Mouse (Mus musculus): ENCODE measurements around the gene Pdgfra. TPM values are rescaled to one million over a fixed set of nuclear protein-coding genes. Genes with fewer than 3 reads are reported as not detected.

Pdgfra gene
- total RNA-seq, 1 experiment = 10.2 TPM

DNA sequence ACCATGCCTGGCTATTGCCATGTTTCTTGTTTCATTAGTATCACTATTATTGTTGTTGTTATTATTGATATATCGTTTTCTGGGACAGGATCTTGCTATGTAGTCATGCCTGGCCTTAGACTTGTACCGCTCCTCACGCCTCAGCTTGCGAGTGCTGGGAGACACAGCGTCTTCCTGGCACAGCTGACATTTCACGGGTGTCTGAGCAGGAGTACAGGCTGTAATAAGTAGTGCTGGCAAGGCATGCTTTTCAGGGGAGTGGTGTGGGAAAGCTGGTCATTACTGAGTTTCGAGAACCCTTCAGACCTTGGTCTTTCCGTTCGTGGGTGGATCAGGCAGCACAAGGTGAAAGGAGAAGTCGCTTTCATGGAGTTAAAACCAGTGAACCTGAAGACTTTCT, 19.8 kb downstream of the Pdgfra start:
- Histone ChIP-seq H3K36me3 (ENCODE audit: control insufficient read depth, insufficient read depth, low read length, poor library complexity, severe bottlenecking) (no peaks in the 10 kb centered on the region), H3K4me1 (ENCODE audit: control insufficient read depth in 2 of 2, insufficient read depth in 2 of 2, low read length in 2 of 2, poor library complexity in 1 of 2) (no peaks in the 10 kb centered on the region), H3K9me3 (ENCODE audit: control insufficient read depth, insufficient read depth, low read depth, low read length) (no peaks in the 10 kb centered on the region), H3K9ac (ENCODE audit: insufficient read depth, low read depth, low read length, poor library complexity, severe bottlenecking) (no peak overlapping the region), H3K4me3 (ENCODE audit: insufficient read depth in 1 of 2, low read depth in 1 of 2, low read length in 2 of 2, poor library complexity in 1 of 2, severe bottlenecking in 1 of 2) (no peak overlapping the region), H3K27ac (ENCODE audit: insufficient read depth, low read depth, low read length, poor library complexity, severe bottlenecking) (no peak overlapping the region)
- TF ChIP-seq ZC3H11A (IDR thresholded peaks at IDR 0.05; ENCODE audit: borderline replicate concordance, low read depth, low read length) (no peak), MAFK (IDR thresholded peaks at IDR 0.05; ENCODE audit: insufficient read depth, low read depth, low read length) (no peak), HCFC1 (IDR thresholded peaks at IDR 0.05; ENCODE audit: borderline replicate concordance, insufficient read depth, low read length) (no peak), ZNF384 (IDR thresholded peaks at IDR 0.05; ENCODE audit: low read depth, low read length) (no peak), CHD2 (IDR thresholded peaks at IDR 0.05; ENCODE audit: low read depth, low read length) (no peak)
- in situ Hi-C loops (cut with MboI; ENCODE audit: low sequenced_read_pairs in 2 of 2, unreplicated experiment in 2 of 2) = loop anchor here (25.0 kb wide), 2 partner anchors 560 to 735 kb away; no protein-coding TSS in a partner anchor
- DNase-seq (ENCODE audit: low read depth, low spot score) = no peak

DNA sequence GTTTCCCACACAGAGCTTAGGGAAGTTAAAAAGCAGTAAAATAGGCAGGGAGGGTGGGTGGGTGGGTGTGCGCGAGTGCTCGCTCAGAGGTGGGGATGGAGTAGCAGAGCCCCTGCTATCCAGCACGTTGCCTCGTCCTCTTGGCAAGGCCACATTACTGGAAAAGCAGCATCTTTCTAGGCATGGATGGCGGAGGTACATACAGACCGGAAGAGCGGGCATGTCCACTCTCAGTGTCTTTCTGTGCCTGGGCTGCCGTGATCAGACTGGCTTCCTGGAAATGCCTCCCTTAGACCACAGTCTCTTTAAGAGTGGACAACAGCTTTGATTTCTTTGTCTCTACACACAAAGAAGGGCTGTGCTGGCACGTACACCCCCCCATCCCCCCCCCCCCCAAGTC, 27.2 kb downstream of the Pdgfra start:
- no peak overlapping the region for H3K4me3 ChIP-seq (ENCODE audit: insufficient read depth in 1 of 2, low read depth in 1 of 2, low read length in 2 of 2, poor library complexity in 1 of 2, severe bottlenecking in 1 of 2)
- in situ Hi-C loops (cut with MboI; ENCODE audit: low sequenced_read_pairs in 2 of 2, unreplicated experiment in 2 of 2) = no loop called here
- no peaks in the 10 kb centered on the region for H3K9me3 ChIP-seq (ENCODE audit: control insufficient read depth, insufficient read depth, low read depth, low read length)
- H3K9ac ChIP-seq (ENCODE audit: insufficient read depth, low read depth, low read length, poor library complexity, severe bottlenecking) = no peak overlapping the region
- no peak for DNase-seq (ENCODE audit: low read depth, low spot score)
- H3K27ac ChIP-seq (ENCODE audit: insufficient read depth, low read depth, low read length, poor library complexity, severe bottlenecking) = no peak overlapping the region
- no peaks in the 10 kb centered on the region for H3K4me1 ChIP-seq (ENCODE audit: control insufficient read depth in 2 of 2, insufficient read depth in 2 of 2, low read length in 2 of 2, poor library complexity in 1 of 2)
- H3K36me3 ChIP-seq (ENCODE audit: control insufficient read depth, insufficient read depth, low read length, poor library complexity, severe bottlenecking) = no peaks in the 10 kb centered on the region
- no peak for TF ChIP-seq ZC3H11A (IDR thresholded peaks at IDR 0.05; ENCODE audit: borderline replicate concordance, low read depth, low read length)
- no peak for TF ChIP-seq MAFK (IDR thresholded peaks at IDR 0.05; ENCODE audit: insufficient read depth, low read depth, low read length)
- no peak for TF ChIP-seq ZNF384 (IDR thresholded peaks at IDR 0.05; ENCODE audit: low read depth, low read length)
- no peak for TF ChIP-seq HCFC1 (IDR thresholded peaks at IDR 0.05; ENCODE audit: borderline replicate concordance, insufficient read depth, low read length)
- TF ChIP-seq CHD2 (IDR thresholded peaks at IDR 0.05; ENCODE audit: low read depth, low read length) = no peak

DNA sequence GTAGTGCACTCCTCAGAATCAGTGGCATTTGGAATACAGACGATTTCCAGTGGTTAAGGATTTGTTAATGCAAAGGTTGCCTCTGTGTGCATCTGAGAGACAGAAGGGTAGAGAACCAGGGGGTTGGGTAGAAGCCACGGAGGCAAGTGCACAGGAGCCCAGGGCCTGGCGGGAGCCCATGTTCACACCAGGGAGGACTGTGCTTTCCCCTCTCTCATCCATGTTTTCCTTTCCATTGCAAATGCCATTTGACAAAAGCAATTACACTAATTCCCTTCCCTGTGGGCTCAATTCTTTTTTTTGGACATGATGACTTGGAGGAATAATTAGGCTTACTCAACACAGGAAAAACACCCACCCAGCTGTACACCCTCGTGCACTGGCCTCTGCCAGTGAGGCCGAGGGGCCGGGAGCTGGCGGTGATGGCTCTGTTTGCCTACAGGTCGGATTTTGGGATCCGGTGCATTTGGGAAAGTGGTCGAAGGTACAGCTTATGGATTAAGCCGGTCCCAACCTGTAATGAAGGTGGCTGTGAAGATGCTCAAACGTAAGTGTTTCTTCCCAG, 27.7 kb downstream of the Pdgfra start:
- TF ChIP-seq MAFK (IDR thresholded peaks at IDR 0.05; ENCODE audit: insufficient read depth, low read depth, low read length) = no peak
- no peak for TF ChIP-seq CHD2 (IDR thresholded peaks at IDR 0.05; ENCODE audit: low read depth, low read length)
- TF ChIP-seq HCFC1 (IDR thresholded peaks at IDR 0.05; ENCODE audit: borderline replicate concordance, insufficient read depth, low read length) = no peak
- TF ChIP-seq ZC3H11A (IDR thresholded peaks at IDR 0.05; ENCODE audit: borderline replicate concordance, low read depth, low read length) = no peak
- DNase-seq (ENCODE audit: low read depth, low spot score) = no peak
- no peak overlapping the region for H3K9ac ChIP-seq (ENCODE audit: insufficient read depth, low read depth, low read length, poor library complexity, severe bottlenecking)
- no peak overlapping the region for H3K27ac ChIP-seq (ENCODE audit: insufficient read depth, low read depth, low read length, poor library complexity, severe bottlenecking)
- in situ Hi-C loops (cut with MboI; ENCODE audit: low sequenced_read_pairs in 2 of 2, unreplicated experiment in 2 of 2) = no loop called here
- H3K4me3 ChIP-seq (ENCODE audit: insufficient read depth in 1 of 2, low read depth in 1 of 2, low read length in 2 of 2, poor library complexity in 1 of 2, severe bottlenecking in 1 of 2) = no peak overlapping the region
- H3K4me1 ChIP-seq (ENCODE audit: control insufficient read depth in 2 of 2, insufficient read depth in 2 of 2, low read length in 2 of 2, poor library complexity in 1 of 2) = no peaks in the 10 kb centered on the region
- H3K9me3 ChIP-seq (ENCODE audit: control insufficient read depth, insufficient read depth, low read depth, low read length) = no peaks in the 10 kb centered on the region
- H3K36me3 ChIP-seq (ENCODE audit: control insufficient read depth, insufficient read depth, low read length, poor library complexity, severe bottlenecking) = no peaks in the 10 kb centered on the region

DNA sequence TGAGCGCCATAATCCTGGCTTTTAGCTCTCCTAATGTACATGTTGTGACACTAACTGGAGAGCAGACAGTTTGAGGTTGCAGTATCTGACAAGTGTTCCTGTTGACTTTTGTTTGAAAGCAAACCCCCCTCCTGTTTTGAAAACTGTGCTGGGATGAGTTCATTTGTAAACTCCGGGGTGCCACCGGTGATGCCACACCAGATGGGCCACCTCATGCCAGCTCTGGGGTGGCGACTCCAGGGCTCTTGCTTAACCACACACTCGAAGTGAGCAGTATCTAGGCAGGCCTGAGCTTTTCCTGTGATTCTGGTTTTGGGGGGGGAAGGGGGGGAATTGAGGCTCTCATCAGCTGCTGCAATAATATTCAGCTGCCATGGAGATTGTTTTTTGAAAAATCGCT, 31.6 kb downstream of the Pdgfra start:
- H3K27ac ChIP-seq (ENCODE audit: insufficient read depth, low read depth, low read length, poor library complexity, severe bottlenecking) = no peak overlapping the region
- H3K4me3 ChIP-seq (ENCODE audit: insufficient read depth in 1 of 2, low read depth in 1 of 2, low read length in 2 of 2, poor library complexity in 1 of 2, severe bottlenecking in 1 of 2) = no peak overlapping the region
- no peak for DNase-seq (ENCODE audit: low read depth, low spot score)
- TF ChIP-seq MAFK (IDR thresholded peaks at IDR 0.05; ENCODE audit: insufficient read depth, low read depth, low read length) = no peak
- TF ChIP-seq CHD2 (IDR thresholded peaks at IDR 0.05; ENCODE audit: low read depth, low read length) = no peak
- no peak for TF ChIP-seq ZNF384 (IDR thresholded peaks at IDR 0.05; ENCODE audit: low read depth, low read length)
- TF ChIP-seq HCFC1 (IDR thresholded peaks at IDR 0.05; ENCODE audit: borderline replicate concordance, insufficient read depth, low read length) = no peak
- no peak for TF ChIP-seq ZC3H11A (IDR thresholded peaks at IDR 0.05; ENCODE audit: borderline replicate concordance, low read depth, low read length)
- no peaks in the 10 kb centered on the region for H3K9me3 ChIP-seq (ENCODE audit: control insufficient read depth, insufficient read depth, low read depth, low read length)
- H3K9ac ChIP-seq (ENCODE audit: insufficient read depth, low read depth, low read length, poor library complexity, severe bottlenecking) = no peak overlapping the region
- H3K36me3 ChIP-seq (ENCODE audit: control insufficient read depth, insufficient read depth, low read length, poor library complexity, severe bottlenecking) = no peaks in the 10 kb centered on the region
- in situ Hi-C loops (cut with MboI; ENCODE audit: low sequenced_read_pairs in 2 of 2, unreplicated experiment in 2 of 2) = no loop called here
- no peaks in the 10 kb centered on the region for H3K4me1 ChIP-seq (ENCODE audit: control insufficient read depth in 2 of 2, insufficient read depth in 2 of 2, low read length in 2 of 2, poor library complexity in 1 of 2)

DNA sequence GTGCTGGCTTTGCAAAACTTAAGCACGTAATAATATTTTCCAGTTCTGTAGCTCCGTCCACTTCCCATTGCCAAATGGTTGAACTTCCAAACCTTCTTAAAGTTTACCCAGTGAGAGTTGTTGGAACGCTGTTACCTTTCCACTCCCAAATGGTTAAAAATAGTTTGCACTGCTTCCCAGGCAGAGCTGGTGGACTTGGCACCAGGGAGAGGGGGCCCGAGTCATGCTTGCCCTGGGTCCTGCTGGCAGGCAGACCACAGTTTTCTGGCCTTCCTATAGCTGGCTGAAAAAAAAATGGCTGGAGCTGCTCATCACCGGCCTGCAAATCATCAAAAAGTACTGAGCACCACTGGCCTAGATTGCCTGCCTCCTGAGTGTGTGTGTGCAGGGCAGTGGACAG, 32.0 kb downstream of the Pdgfra start:
- no peak overlapping the region for H3K27ac ChIP-seq (ENCODE audit: insufficient read depth, low read depth, low read length, poor library complexity, severe bottlenecking)
- TF ChIP-seq ZC3H11A (IDR thresholded peaks at IDR 0.05; ENCODE audit: borderline replicate concordance, low read depth, low read length) = no peak
- no peak for TF ChIP-seq HCFC1 (IDR thresholded peaks at IDR 0.05; ENCODE audit: borderline replicate concordance, insufficient read depth, low read length)
- TF ChIP-seq MAFK (IDR thresholded peaks at IDR 0.05; ENCODE audit: insufficient read depth, low read depth, low read length) = no peak
- no peak for TF ChIP-seq ZNF384 (IDR thresholded peaks at IDR 0.05; ENCODE audit: low read depth, low read length)
- no peak for TF ChIP-seq CHD2 (IDR thresholded peaks at IDR 0.05; ENCODE audit: low read depth, low read length)
- no peak overlapping the region for H3K9ac ChIP-seq (ENCODE audit: insufficient read depth, low read depth, low read length, poor library complexity, severe bottlenecking)
- in situ Hi-C loops (cut with MboI; ENCODE audit: low sequenced_read_pairs in 2 of 2, unreplicated experiment in 2 of 2) = no loop called here
- H3K4me3 ChIP-seq (ENCODE audit: insufficient read depth in 1 of 2, low read depth in 1 of 2, low read length in 2 of 2, poor library complexity in 1 of 2, severe bottlenecking in 1 of 2) = no peak overlapping the region
- no peaks in the 10 kb centered on the region for H3K9me3 ChIP-seq (ENCODE audit: control insufficient read depth, insufficient read depth, low read depth, low read length)
- no peaks in the 10 kb centered on the region for H3K4me1 ChIP-seq (ENCODE audit: control insufficient read depth in 2 of 2, insufficient read depth in 2 of 2, low read length in 2 of 2, poor library complexity in 1 of 2)
- DNase-seq (ENCODE audit: low read depth, low spot score) = no peak
- H3K36me3 ChIP-seq (ENCODE audit: control insufficient read depth, insufficient read depth, low read length, poor library complexity, severe bottlenecking) = no peaks in the 10 kb centered on the region
